Mouse (Mus musculus): ENCODE measurements at regions not wholly inside any gene's neighbourhood (a gene's known extent, or its start where the extent isn't known, plus 50 kb on each side); places are given as distances from the start of the nearest gene placed in this dataset.

DNA sequence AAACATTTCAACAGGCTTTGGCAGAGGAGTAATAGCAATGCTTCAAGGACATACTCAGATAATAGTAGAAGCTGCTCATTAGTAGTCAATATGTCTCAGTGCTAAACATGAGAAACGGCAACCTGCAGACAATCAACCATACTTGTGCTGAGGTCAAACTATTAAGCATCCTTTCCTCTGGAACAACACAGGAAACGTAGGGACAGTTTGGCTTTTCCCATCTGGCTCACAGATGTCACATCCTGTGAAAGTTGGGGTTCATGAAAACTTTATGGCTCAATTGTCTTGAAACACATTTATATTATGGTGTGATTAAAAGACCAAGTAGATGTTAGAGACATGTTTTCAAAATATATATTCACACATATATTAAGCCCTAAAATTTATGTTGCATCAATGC lies 120.4 kb downstream of the Pcdh18 start:
- TF ChIP-seq POLR2A (IDR thresholded peaks at IDR 0.05; ENCODE audit: borderline replicate concordance, extremely low read depth, low read depth, low read length) (no peak), CTCF (IDR thresholded peaks at IDR 0.05; ENCODE audit: insufficient read depth, low read length) (no peak)

Data from lung, adult 2 months (tissue).